Mouse (Mus musculus): ENCODE measurements at regions not wholly inside any gene's neighbourhood (a gene's known extent, or its start where the extent isn't known, plus 50 kb on each side); places are given as distances from the start of the nearest gene placed in this dataset.

GRCm38 (mm10) chr10:121150668-121151067, 116.9 kb downstream of the Wif1 start:
- 82% methylated on average over 9 of the region's 9 CpGs for WGBS
- Histone ChIP-seq H3K9me3 (replicated peaks; ENCODE audit: control insufficient read depth, low read length) (no peaks in the 10 kb centered on the region), H3K4me2 (ENCODE audit: low read length) (no peak overlapping the region), H3K27me3 (replicated peaks; ENCODE audit: control insufficient read depth, insufficient read depth, low read length) (no peaks in the 10 kb centered on the region), H3K27ac (ENCODE audit: low read depth, low read length) (no peak overlapping the region), H3K36me3 (ENCODE audit: control insufficient read depth, insufficient read depth, low read length) (no peaks in the 10 kb centered on the region), H3K4me1 (ENCODE audit: control insufficient read depth, insufficient read depth, low read length) (no peaks in the 10 kb centered on the region), H3K4me3 (ENCODE audit: low read depth, low read length) (no peak overlapping the region), H3K9ac (ENCODE audit: low read length) (no peak overlapping the region)
- ATAC-seq (no peak), DNase-seq (ENCODE audit: low spot score) (no peak)

- no peak overlapping the region for H3K9ac ChIP-seq (ENCODE audit: low read length)
- H3K4me3 ChIP-seq (ENCODE audit: low read depth, low read length): no peak overlapping the region
- DNase-seq (ENCODE audit: low spot score) (no peak), ATAC-seq (no peak)
- no peaks in the 10 kb centered on the region for H3K27me3 ChIP-seq (replicated peaks; ENCODE audit: control insufficient read depth, insufficient read depth, low read length)
- H3K9me3 ChIP-seq (replicated peaks; ENCODE audit: control insufficient read depth, low read length): no peaks in the 10 kb centered on the region
- H3K4me2 ChIP-seq (ENCODE audit: low read length): no peak overlapping the region
- 75% methylated on average over 4 of the region's 4 CpGs for WGBS
- no peaks in the 10 kb centered on the region for H3K4me1 ChIP-seq (ENCODE audit: control insufficient read depth, insufficient read depth, low read length)
- no peaks in the 10 kb centered on the region for H3K36me3 ChIP-seq (ENCODE audit: control insufficient read depth, insufficient read depth, low read length)
- no peak overlapping the region for H3K27ac ChIP-seq (ENCODE audit: low read depth, low read length)
Observed at GRCm38 (mm10) chr10:121153625-121154024, 119.9 kb downstream of the Wif1 start.

- H3K4me1 ChIP-seq (ENCODE audit: control insufficient read depth, insufficient read depth, low read length): no peaks in the 10 kb centered on the region
Observed at GRCm38 (mm10) chr10:121160499-121160898, 126.7 kb downstream of the Wif1 start.

GRCm38 (mm10) chr10:121161201-121161600, 127.4 kb downstream of the Wif1 start:
- DNase-seq (ENCODE audit: low spot score): peak; percentile 59
- Histone ChIP-seq H3K9me3 (replicated peaks; ENCODE audit: control insufficient read depth, low read length) (no peaks in the 10 kb centered on the region), H3K4me1 (ENCODE audit: control insufficient read depth, insufficient read depth, low read length) (no peaks in the 10 kb centered on the region), H3K9ac (ENCODE audit: low read length) (no peak overlapping the region), H3K4me3 (ENCODE audit: low read depth, low read length) (no peak overlapping the region), H3K36me3 (ENCODE audit: control insufficient read depth, insufficient read depth, low read length) (no peaks in the 10 kb centered on the region), H3K27ac (ENCODE audit: low read depth, low read length) (no peak overlapping the region), H3K27me3 (replicated peaks; ENCODE audit: control insufficient read depth, insufficient read depth, low read length) (no peaks in the 10 kb centered on the region), H3K4me2 (ENCODE audit: low read length) (no peak overlapping the region)
- WGBS: 61% methylated on average over 11 of the region's 11 CpGs
- ATAC-seq: 0 out of 2 replicates have a peak, but pooled peaks have one; percentile 34

More at GRCm38 (mm10) chr10:121160499-121160898, 126.7 kb downstream of the Wif1 start:
- H3K9ac ChIP-seq (ENCODE audit: low read length): no peak overlapping the region
- H3K4me3 ChIP-seq (ENCODE audit: low read depth, low read length): no peak overlapping the region
- ATAC-seq: no peak
- H3K27me3 ChIP-seq (replicated peaks; ENCODE audit: control insufficient read depth, insufficient read depth, low read length): no peaks in the 10 kb centered on the region
- H3K4me2 ChIP-seq (ENCODE audit: low read length): no peak overlapping the region
- H3K36me3 ChIP-seq (ENCODE audit: control insufficient read depth, insufficient read depth, low read length): no peaks in the 10 kb centered on the region
- 22% methylated on average over 7 of the region's 7 CpGs for WGBS
- no peaks in the 10 kb centered on the region for H3K9me3 ChIP-seq (replicated peaks; ENCODE audit: control insufficient read depth, low read length)
- peak; percentile 12 for DNase-seq (ENCODE audit: low spot score)
- H3K27ac ChIP-seq (ENCODE audit: low read depth, low read length): no peak overlapping the region

GRCm38 (mm10) chr10:121174022-121174421, 140.3 kb downstream of the Wif1 start:
- Histone ChIP-seq H3K27me3 (replicated peaks; ENCODE audit: control insufficient read depth, insufficient read depth, low read length) (no peaks in the 10 kb centered on the region), H3K27ac (ENCODE audit: low read depth, low read length) (no peak overlapping the region), H3K4me3 (ENCODE audit: low read depth, low read length) (no peak overlapping the region), H3K9ac (ENCODE audit: low read length) (no peak overlapping the region), H3K4me1 (ENCODE audit: control insufficient read depth, insufficient read depth, low read length) (no peaks in the 10 kb centered on the region), H3K9me3 (replicated peaks; ENCODE audit: control insufficient read depth, low read length) (no peaks in the 10 kb centered on the region), H3K4me2 (ENCODE audit: low read length) (no peak overlapping the region), H3K36me3 (ENCODE audit: control insufficient read depth, insufficient read depth, low read length) (no peaks in the 10 kb centered on the region)
- no peak for DNase-seq (ENCODE audit: low spot score)
- ATAC-seq: no peak
- 94% methylated on average over 9 of the region's 9 CpGs for WGBS

- H3K4me3 ChIP-seq (ENCODE audit: low read depth, low read length): no peak overlapping the region
- H3K9ac ChIP-seq (ENCODE audit: low read length): no peak overlapping the region
- WGBS: 97% methylated on average over 7 of the region's 7 CpGs
- H3K27ac ChIP-seq (ENCODE audit: low read depth, low read length): no peak overlapping the region
- no peak overlapping the region for H3K4me2 ChIP-seq (ENCODE audit: low read length)
- no peaks in the 10 kb centered on the region for H3K27me3 ChIP-seq (replicated peaks; ENCODE audit: control insufficient read depth, insufficient read depth, low read length)
- no peaks in the 10 kb centered on the region for H3K4me1 ChIP-seq (ENCODE audit: control insufficient read depth, insufficient read depth, low read length)
- DNase-seq (ENCODE audit: low spot score) (no peak), ATAC-seq (no peak)
- no peaks in the 10 kb centered on the region for H3K36me3 ChIP-seq (ENCODE audit: control insufficient read depth, insufficient read depth, low read length)
- no peaks in the 10 kb centered on the region for H3K9me3 ChIP-seq (replicated peaks; ENCODE audit: control insufficient read depth, low read length)
Observed at GRCm38 (mm10) chr10:121189139-121189538, 155.4 kb downstream of the Wif1 start.

GRCm38 (mm10) chr10:121199236-121199635, 151.8 kb downstream of the Tbc1d30 start:
- Histone ChIP-seq H3K36me3 (ENCODE audit: control insufficient read depth, insufficient read depth, low read length) (no peaks in the 10 kb centered on the region), H3K4me3 (ENCODE audit: low read depth, low read length) (no peak overlapping the region), H3K27ac (ENCODE audit: low read depth, low read length) (no peak overlapping the region), H3K27me3 (replicated peaks; ENCODE audit: control insufficient read depth, insufficient read depth, low read length) (peaks cover 33% of the 10 kb centered on the region), H3K9ac (ENCODE audit: low read length) (no peak overlapping the region), H3K4me1 (ENCODE audit: control insufficient read depth, insufficient read depth, low read length) (no peaks in the 10 kb centered on the region), H3K4me2 (ENCODE audit: low read length) (no peak overlapping the region), H3K9me3 (replicated peaks; ENCODE audit: control insufficient read depth, low read length) (no peaks in the 10 kb centered on the region)
- DNase-seq (ENCODE audit: low spot score) (no peak), ATAC-seq (no peak)
- WGBS: 79% methylated on average over 2 of the region's 2 CpGs

- no peaks in the 10 kb centered on the region for H3K36me3 ChIP-seq (ENCODE audit: control insufficient read depth, insufficient read depth, low read length)
- peaks cover 11% of the 10 kb centered on the region for H3K4me1 ChIP-seq (ENCODE audit: control insufficient read depth, insufficient read depth, low read length)
- 92% methylated on average over 7 of the region's 7 CpGs for WGBS
- no peak overlapping the region for H3K4me2 ChIP-seq (ENCODE audit: low read length)
- no peak for ATAC-seq
- no peak overlapping the region for H3K9ac ChIP-seq (ENCODE audit: low read length)
- no peak overlapping the region for H3K4me3 ChIP-seq (ENCODE audit: low read depth, low read length)
- DNase-seq (ENCODE audit: low spot score): no peak
- peaks cover 45% of the 10 kb centered on the region for H3K27me3 ChIP-seq (replicated peaks; ENCODE audit: control insufficient read depth, insufficient read depth, low read length)
- H3K27ac ChIP-seq (ENCODE audit: low read depth, low read length): no peak overlapping the region
- no peaks in the 10 kb centered on the region for H3K9me3 ChIP-seq (replicated peaks; ENCODE audit: control insufficient read depth, low read length)
Observed at GRCm38 (mm10) chr10:121202531-121202930, 148.5 kb downstream of the Tbc1d30 start.

GRCm38 (mm10) chr10:121205551-121205950, 145.5 kb downstream of the Tbc1d30 start:
- Histone ChIP-seq H3K27ac (ENCODE audit: low read depth, low read length) (no peak overlapping the region), H3K4me3 (ENCODE audit: low read depth, low read length) (no peak overlapping the region), H3K9me3 (replicated peaks; ENCODE audit: control insufficient read depth, low read length) (no peaks in the 10 kb centered on the region), H3K4me2 (ENCODE audit: low read length) (no peak overlapping the region), H3K27me3 (replicated peaks; ENCODE audit: control insufficient read depth, insufficient read depth, low read length) (peaks cover 34% of the 10 kb centered on the region), H3K9ac (ENCODE audit: low read length) (no peak overlapping the region), H3K36me3 (ENCODE audit: control insufficient read depth, insufficient read depth, low read length) (no peaks in the 10 kb centered on the region), H3K4me1 (ENCODE audit: control insufficient read depth, insufficient read depth, low read length) (peaks cover 11% of the 10 kb centered on the region)
- WGBS: 67% methylated on average over 11 of the region's 11 CpGs
- DNase-seq (ENCODE audit: low spot score) (no peak), ATAC-seq (no peak)

Data from forebrain, embryonic 14.5 days (tissue).